Mouse (Mus musculus) erythroblast, embryonic 14.5 days (primary cell): ENCODE measurements around the gene Spesp1.

ENCODE experiments used
- GATA1 ChIP-seq: IDR thresholded peaks from 2 replicates; pipeline ENCODE4 v1.6.1; 2012; ENCODE audit warnings: low read length, inconsistent platforms, mixed read lengths
- TAL1 ChIP-seq: IDR thresholded peaks from 3 replicates; pipeline ENCODE4 v1.6.1; 2012; ENCODE audit warnings: low read length, inconsistent platforms, mixed read lengths

DNA sequence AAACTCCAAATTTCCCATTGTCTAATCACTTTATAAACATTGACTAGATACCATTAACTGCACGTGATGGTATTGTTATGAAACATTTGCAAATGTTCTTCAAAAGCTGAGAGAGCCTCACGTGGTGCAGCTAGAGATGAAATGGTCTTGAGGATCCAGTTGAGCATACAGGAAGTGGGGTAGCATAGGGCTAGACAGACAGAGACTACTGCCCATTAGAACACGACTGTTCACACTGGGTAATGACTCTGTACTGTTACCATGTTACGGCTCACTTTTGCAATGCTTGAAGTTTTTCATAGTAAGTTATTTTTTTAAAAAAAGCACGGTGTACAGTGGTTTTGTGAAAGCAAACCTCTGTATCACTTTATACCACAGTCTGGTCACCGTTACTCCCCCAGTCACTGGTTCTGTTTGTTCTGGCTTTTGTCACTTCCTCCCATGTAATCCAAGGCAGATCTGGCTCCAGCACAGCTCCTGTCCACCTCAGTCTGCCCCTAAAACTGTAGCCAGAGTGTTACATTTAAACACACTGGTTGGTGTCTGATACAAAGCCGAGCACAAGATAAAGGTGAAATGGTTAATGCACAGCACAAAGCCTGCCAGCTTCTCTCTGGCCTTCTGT lies 11.1 kb downstream of the Spesp1 start:
- no peak for TF ChIP-seq GATA1
- no peak for TF ChIP-seq TAL1
